Mouse (Mus musculus): ENCODE measurements around the gene Plekhg1.

GRCm38 (mm10) chr10:3864196-3864540, 124.0 kb downstream of the Plekhg1 start:
- TF ChIP-seq CTCF (IDR thresholded peaks at IDR 0.05; ENCODE audit: borderline replicate concordance, insufficient read depth, low read length) (no peak), POLR2A (IDR thresholded peaks at IDR 0.05; ENCODE audit: low read depth, low read length) (no peak)
